Mouse (Mus musculus) neural tube, embryonic 12.5 days (tissue): ENCODE results near the gene Znfx1. TPM values are rescaled to one million over a fixed set of nuclear protein-coding genes. Genes with fewer than 3 reads are reported as not detected.

Source experiments
- ATAC-seq: fragments of 200-750 bp; cut with Nextera tagmentation; 2 replicates; pipeline ENCODE4 v1.8.0; 2017; ENCODE audit warnings: low read depth, mild to moderate bottlenecking, moderate TSS enrichment, moderate library complexity; ENCODE audit not compliant: low FRiP score
- H3K27ac ChIP-seq: fragments of 300-500 bp; sonication (generic); 2 replicates; pipeline ENCODE4 v1.5.1; 2016
- H3K27me3 ChIP-seq: fragments of 300-500 bp; sonication (generic); replicated peaks from 2 replicates; pipeline ENCODE4 v1.6.1; 2016; ENCODE audit warnings: mild to moderate bottlenecking
- H3K36me3 ChIP-seq: fragments of 300-500 bp; sonication (generic); 2 replicates; pipeline ENCODE4 v1.6.1; 2016; ENCODE audit warnings: mild to moderate bottlenecking
- H3K4me1 ChIP-seq: fragments of 300-500 bp; sonication (generic); 2 replicates; pipeline ENCODE4 v1.6.1; 2016
- H3K4me2 ChIP-seq: fragments of 300-500 bp; sonication (generic); replicated peaks from 2 replicates; pipeline ENCODE4 v1.6.1; 2016; ENCODE audit warnings: mild to moderate bottlenecking
- H3K4me3 ChIP-seq: fragments of 300-500 bp; sonication (generic); 2 replicates; pipeline ENCODE4 v1.5.1; 2016
- H3K9ac ChIP-seq: fragments of 300-500 bp; sonication (generic); 2 replicates; pipeline ENCODE4 v1.6.1; 2016; ENCODE audit warnings: mild to moderate bottlenecking
- H3K9me3 ChIP-seq: fragments of 300-500 bp; sonication (generic); 2 replicates; pipeline ENCODE4 v1.6.1; 2016; ENCODE audit warnings: mild to moderate bottlenecking
- WGBS: fragments of 180-500 bp; shearing (Covaris S2); methylation state at CpG from one replicate; pipeline ENCODE4 v1.1.7; 2016; 5-methylcytosine and 5-hydroxymethylcytosine counted together
- polyA plus RNA-seq: library from polyadenylated mRNA; unstranded; fragments of >200 nt; fragmentation: Nextera tagmentation; extraction: Ambion mirVana; gene quantifications from 2 replicates; pipeline ENCODE4 v1.2.1, GENCODE M21; 2016

Gene Znfx1
- polyA plus RNA-seq, 1 experiment from 2014 or later, result 9.6 TPM

GRCm38 (mm10) chr2:167004099-167004854, 58.5 kb downstream of the Znfx1 start:
- H3K4me2 ChIP-seq, result no peak overlapping the region
- WGBS, result 46% methylated on average over 8 of the region's 8 CpGs
- H3K27ac ChIP-seq, result no peak overlapping the region
- H3K27me3 ChIP-seq, result no peaks in the 10 kb centered on the region
- no peaks in the 10 kb centered on the region for H3K9me3 ChIP-seq
- H3K4me3 ChIP-seq, result no peak overlapping the region
- H3K9ac ChIP-seq, result no peak overlapping the region
- no peak for ATAC-seq
- no peaks in the 10 kb centered on the region for H3K4me1 ChIP-seq
- no peaks in the 10 kb centered on the region for H3K36me3 ChIP-seq

- H3K9ac ChIP-seq, result no peak overlapping the region
- H3K4me2 ChIP-seq, result no peak overlapping the region
- no peak for ATAC-seq
- H3K27me3 ChIP-seq, result no peaks in the 10 kb centered on the region
- no peaks in the 10 kb centered on the region for H3K9me3 ChIP-seq
- no peak overlapping the region for H3K4me3 ChIP-seq
- 78% methylated on average over 9 of the region's 9 CpGs for WGBS
- peaks cover 4% of the 10 kb centered on the region; the same call in 1 of the 2 replicates for H3K4me1 ChIP-seq
- H3K36me3 ChIP-seq, result no peaks in the 10 kb centered on the region
- no peak overlapping the region for H3K27ac ChIP-seq
Measured at GRCm38 (mm10) chr2:167001486-167001885, 61.3 kb downstream of the Znfx1 start.

- no peak overlapping the region for H3K27ac ChIP-seq
- peaks cover 30% of the 10 kb centered on the region for H3K4me1 ChIP-seq
- peak overlapping the region; percentile 57 for H3K9ac ChIP-seq
- no peaks in the 10 kb centered on the region for H3K9me3 ChIP-seq
- ATAC-seq, result peak; percentile 13; the same call in 1 of the 2 replicates
- H3K27me3 ChIP-seq, result no peaks in the 10 kb centered on the region
- peak overlapping the region; percentile 99 for H3K4me3 ChIP-seq
- WGBS, result 48% methylated on average over 8 of the region's 8 CpGs
- H3K36me3 ChIP-seq, result no peaks in the 10 kb centered on the region
- H3K4me2 ChIP-seq, result peak overlapping the region; percentile 79
Measured at GRCm38 (mm10) chr2:166996533-166996894, 66.3 kb downstream of the Znfx1 start.

- Histone ChIP-seq H3K9ac (peak within 1 kb of the TSS; percentile 99), H3K4me3 (peak within 1 kb of the TSS; percentile 99), H3K4me2 (peak within 1 kb of the TSS; percentile 79), H3K9me3 (no peaks in the 10 kb centered on the region), H3K27me3 (no peaks in the 10 kb centered on the region), H3K27ac (peak within 1 kb of the TSS; percentile 96), H3K4me1 (peaks cover 30% of the 10 kb centered on the region), H3K36me3 (no peaks in the 10 kb centered on the region)
- WGBS, result under 1% methylated on average over 88 of the region's 88 CpGs
- peak; percentile 99 for ATAC-seq
Measured at GRCm38 (mm10) chr2:166995796-166996532, 66.9 kb downstream of the Znfx1 start, which contains the start of gene Stau1. Stau1 (minus strand) TSS chr2:166996299.

- H3K27me3 ChIP-seq, result no peaks in the 10 kb centered on the region
- no peaks in the 10 kb centered on the region for H3K9me3 ChIP-seq
- H3K4me3 ChIP-seq, result peak overlapping the region; percentile 99
- no peaks in the 10 kb centered on the region for H3K36me3 ChIP-seq
- 5% methylated on average over 28 of the region's 28 CpGs for WGBS
- H3K4me2 ChIP-seq, result peak overlapping the region; percentile 79
- peak overlapping the region; percentile 96 for H3K27ac ChIP-seq
- H3K4me1 ChIP-seq, result peaks cover 30% of the 10 kb centered on the region
- H3K9ac ChIP-seq, result peak overlapping the region; percentile 99
- peak; percentile 27; the same call in 1 of the 2 replicates for ATAC-seq
Measured at GRCm38 (mm10) chr2:166995021-166995795, 67.6 kb downstream of the Znfx1 start.

GRCm38 (mm10) chr2:166991945-166992344, 70.9 kb downstream of the Znfx1 start:
- ATAC-seq, result no peak
- Histone ChIP-seq H3K4me1 (peaks cover 30% of the 10 kb centered on the region), H3K27ac (no peak overlapping the region), H3K9me3 (no peaks in the 10 kb centered on the region), H3K9ac (no peak overlapping the region), H3K27me3 (no peaks in the 10 kb centered on the region), H3K4me3 (no peak overlapping the region), H3K36me3 (no peaks in the 10 kb centered on the region), H3K4me2 (no peak overlapping the region)

GRCm38 (mm10) chr2:166990861-166991260, 72.0 kb downstream of the Znfx1 start:
- Histone ChIP-seq H3K4me2 (no peak overlapping the region), H3K4me1 (peaks cover 26% of the 10 kb centered on the region), H3K9ac (no peak overlapping the region), H3K9me3 (no peaks in the 10 kb centered on the region), H3K27ac (no peak overlapping the region), H3K27me3 (no peaks in the 10 kb centered on the region), H3K36me3 (no peaks in the 10 kb centered on the region), H3K4me3 (no peak overlapping the region)
- ATAC-seq, result no peak
- 88% methylated on average over 7 of the region's 7 CpGs for WGBS

Other genes with a start within 250 kb of the Znfx1 start
- 128 and 134 TPM in 2 replicates for gene Cse1l, start 157.0 kb downstream of the Znfx1 start, polyA plus RNA-seq
- gene Stau1, start 66.7 kb downstream of the Znfx1 start, polyA plus RNA-seq, result 118 TPM in 2 replicates
- gene Ddx27, start 47.8 kb downstream of the Znfx1 start, polyA plus RNA-seq, result 43.8 and 44.5 TPM in 2 replicates
- 1.2 and 1.3 TPM in 2 replicates for gene Kcnb1, start 127.1 kb upstream of the Znfx1 start, polyA plus RNA-seq
- 8.5 and 8.7 TPM in 2 replicates for gene Ptgis, start 177.6 kb upstream of the Znfx1 start, polyA plus RNA-seq